In genomic region chr2:167792753-167793152, GRCm38 (mm10) we compare ENCODE assay signal across 23 mouse cellular contexts.
"Had no signal": no experiment of that assay in that cellular context is flagged by ENCODE, and none has a peak within 500 bp of the region (broad histone marks: within the 10 kb centered on the region; RNA-seq: fewer than 3 reads in every experiment).

No protein-coding gene starts in this region.

- H3K9ac ChIP-seq: limb, embryonic 13.5 days; liver, embryonic 12.5 days; liver, embryonic 15.5 days; lung, embryonic 15.5 days; midbrain, embryonic 13.5 days; stomach, embryonic 15.5 days had no signal

- H3K9me3 ChIP-seq: limb, embryonic 10.5 days; limb, embryonic 13.5 days; liver, embryonic 12.5 days; liver, embryonic 15.5 days; lung, embryonic 15.5 days; midbrain, embryonic 10.5 days; midbrain, embryonic 13.5 days; stomach, embryonic 15.5 days had no signal

- H3K36me3 ChIP-seq: limb, embryonic 10.5 days; limb, embryonic 13.5 days; liver, embryonic 12.5 days; liver, embryonic 15.5 days; lung, embryonic 15.5 days; midbrain, embryonic 10.5 days; midbrain, embryonic 13.5 days; stomach, embryonic 15.5 days had no signal

- H3K27me3 ChIP-seq: limb, embryonic 13.5 days; liver, embryonic 15.5 days; lung, embryonic 15.5 days; midbrain, embryonic 13.5 days; stomach, embryonic 15.5 days had no signal

- DNase-seq: layer of hippocampus, adult 9-11 months; liver; lung, adult 18-20 months; lung, postnatal 10 days; lung, postnatal 36 days; right cerebral cortex, postnatal 25 days; spleen, adult 18-20 months; thymus, adult 2 months; thymus, postnatal 14 days; thymus, postnatal 4 days had no signal

- H3K4me2 ChIP-seq: limb, embryonic 13.5 days; liver, embryonic 12.5 days; liver, embryonic 15.5 days; lung, embryonic 15.5 days; midbrain, embryonic 13.5 days; stomach, embryonic 15.5 days had no signal

- ATAC-seq: inflammation-experienced regulatory T-cells, adult 6 months; intestine, embryonic 16.5 days; liver, embryonic 12.5 days; midbrain, embryonic 13.5 days; midbrain, embryonic 16.5 days had no signal

- H3K4me3 ChIP-seq: layer of hippocampus, adult 2 months; limb, embryonic 10.5 days; limb, embryonic 13.5 days; liver, embryonic 12.5 days; liver, embryonic 15.5 days; lung, embryonic 15.5 days; megakaryocyte, embryonic 14.5 days; midbrain, embryonic 10.5 days; midbrain, embryonic 13.5 days; stomach, embryonic 15.5 days had no signal

- H3K4me1 ChIP-seq: liver, embryonic 12.5 days; liver, embryonic 15.5 days; midbrain, embryonic 13.5 days had no signal

- H3K27ac ChIP-seq: layer of hippocampus, adult 2 months; limb, embryonic 10.5 days; limb, embryonic 13.5 days; liver, embryonic 12.5 days; liver, embryonic 15.5 days; lung, embryonic 15.5 days; midbrain, embryonic 10.5 days; midbrain, embryonic 13.5 days; stomach, embryonic 15.5 days had no signal
